Mouse (Mus musculus) kidney, adult 2 months (tissue): ENCODE results near the gene Sap30.

Source experiments
- CTCF ChIP-seq: fragments of 200-500 bp; conservative IDR thresholded peaks from 2 replicates; pipeline ENCODE4 v1.5.1; 2011; ENCODE audit warnings: low read depth, mild to moderate bottlenecking, control low read depth, low read length, moderate library complexity, mixed read lengths; ENCODE audit not compliant: insufficient read depth, insufficient read length
- POLR2A ChIP-seq: fragments of 200-500 bp; IDR thresholded peaks from one replicate; pipeline ENCODE4 v1.6.1; 2011; ENCODE audit warnings: low read depth, low read length, control low read depth

GRCm38 (mm10) chr8:57455765-57456164, 31.9 kb downstream of the Sap30 start, which contains the start of gene Scrg1:
- TF ChIP-seq CTCF (no peak), POLR2A (no peak)
